Mouse (Mus musculus) hindbrain, postnatal 0 days (tissue): ENCODE results near the gene Tmem198b. TPM values are rescaled to one million over a fixed set of nuclear protein-coding genes. Genes with fewer than 3 reads are reported as not detected.

Experiments used
- ATAC-seq: fragments of 200-750 bp; cut with Nextera tagmentation; 2 replicates; pipeline ENCODE4 v1.8.0; 2017; ENCODE audit warnings: mild to moderate bottlenecking, moderate TSS enrichment, moderate library complexity
- DNase-seq: peaks from one replicate; pipeline ENCODE4 v3.0.0-alpha.2; 2015; ENCODE audit warnings: low spot score
- H3K27ac ChIP-seq: fragments of 300-500 bp; sonication (generic); 2 replicates; pipeline ENCODE4 v1.5.1; 2014; ENCODE audit warnings: mild to moderate bottlenecking
- H3K27me3 ChIP-seq: fragments of 300-500 bp; sonication (generic); 2 replicates; pipeline ENCODE4 v1.6.1; 2014; ENCODE audit warnings: low read length, mixed read lengths; ENCODE audit not compliant: insufficient read depth
- H3K36me3 ChIP-seq: fragments of 300-500 bp; sonication (generic); 2 replicates; pipeline ENCODE4 v1.6.1; 2014; ENCODE audit warnings: low read length, mixed read lengths; ENCODE audit not compliant: insufficient read depth
- H3K4me1 ChIP-seq: fragments of 300-500 bp; sonication (generic); 2 replicates; pipeline ENCODE4 v1.6.1; 2014; ENCODE audit warnings: antibody characterized with exemption, low read length, mixed read lengths; ENCODE audit not compliant: insufficient read depth
- H3K4me2 ChIP-seq: fragments of 300-500 bp; sonication (generic); 2 replicates; pipeline ENCODE4 v1.6.1; 2014; ENCODE audit warnings: low read depth, mild to moderate bottlenecking, low read length, moderate library complexity, mixed read lengths
- H3K4me3 ChIP-seq: fragments of 300-500 bp; sonication (generic); 2 replicates; pipeline ENCODE4 v1.5.1; 2014; ENCODE audit warnings: low read length
- H3K9ac ChIP-seq: fragments of 300-500 bp; sonication (generic); replicated peaks from 2 replicates; pipeline ENCODE4 v1.6.1; 2014; ENCODE audit warnings: mild to moderate bottlenecking, low read length, moderate library complexity, mixed read lengths
- H3K9me3 ChIP-seq: fragments of 300-500 bp; sonication (generic); 2 replicates; pipeline ENCODE4 v1.6.1; 2016; ENCODE audit warnings: low read length, mixed read lengths
- CTCF ChIP-seq: IDR thresholded peaks from 2 replicates; pipeline ENCODE4 v1.5.1; 2016; ENCODE audit warnings: antibody characterized with exemption, control low read depth, low read depth
- WGBS: fragments of 180-500 bp; shearing (Covaris S2); extraction: QIAGEN DNeasy Blood & Tissue Kit; methylation state at CpG from one replicate; pipeline ENCODE4 v1.1.7; 2014; 5-methylcytosine and 5-hydroxymethylcytosine counted together
- polyA plus RNA-seq: library from polyadenylated mRNA; unstranded; fragments of >200 nt; fragmentation: Nextera tagmentation; extraction: Ambion mirVana; gene quantifications from 2 replicates; pipeline ENCODE4 v1.2.1, GENCODE M21; 2015
- total RNA-seq: library from RNA; depleted of rRNA; stranded (reverse); fragments of >200 nt; gene quantifications from 2 replicates; pipeline ENCODE4 v1.2.3, GENCODE M21; 2014

The Tmem198b gene
- total and polyA plus RNA-seq, 2 experiments from 2014 or later, result 18.9 to 27.3 TPM

GRCm38 (mm10) chr10:128817033-128817432, 12.9 kb upstream of the Tmem198b start, which contains the start of gene Sarnp:
Gene Sarnp, plus strand, starts transcription at chr10:128817333.
- 89% methylated on average over 13 of the region's 13 CpGs for WGBS
- H3K4me3 ChIP-seq, result no peak within 1 kb of the TSS
- H3K27ac ChIP-seq, result no peak within 1 kb of the TSS
- no peaks in the 10 kb centered on the region for H3K4me1 ChIP-seq
- TF ChIP-seq CTCF, result no peak
- no peaks in the 10 kb centered on the region for H3K9me3 ChIP-seq
- DNase-seq (no peak), ATAC-seq (no peak)
- H3K27me3 ChIP-seq, result no peaks in the 10 kb centered on the region
- H3K9ac ChIP-seq, result no peak within 1 kb of the TSS
- no peak within 1 kb of the TSS for H3K4me2 ChIP-seq
- peaks cover 51% of the 10 kb centered on the region for H3K36me3 ChIP-seq

DNA sequence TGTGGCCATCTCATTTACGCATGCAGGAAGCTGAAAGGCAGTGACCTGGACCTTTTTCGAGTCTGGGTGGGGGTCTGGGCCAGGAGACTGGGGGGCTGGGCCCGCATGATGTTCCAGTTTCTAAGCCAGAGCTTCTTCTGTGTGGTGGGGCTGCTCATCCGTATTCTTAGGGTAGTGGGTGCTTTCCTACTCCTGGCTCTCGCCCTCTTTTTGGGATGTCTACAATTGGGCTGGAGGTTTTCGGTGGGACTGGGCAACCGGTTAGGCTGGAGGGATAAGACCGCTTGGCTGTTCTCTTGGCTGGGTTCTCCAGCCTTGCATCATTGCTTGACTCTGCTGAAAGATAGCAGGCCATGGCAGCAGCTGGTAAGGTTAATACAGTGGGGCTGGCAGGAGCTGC, 2.8 kb upstream of the Tmem198b start:
- Histone ChIP-seq H3K27me3 (no peaks in the 10 kb centered on the region), H3K9ac (peak overlapping the region; percentile 1; the same call in 1 of the 2 replicates), H3K4me3 (peak overlapping the region; percentile 84; the same call in 1 of the 2 replicates), H3K4me1 (peaks cover 41% of the 10 kb centered on the region), H3K27ac (no peak overlapping the region), H3K9me3 (no peaks in the 10 kb centered on the region), H3K4me2 (peak overlapping the region; percentile 92), H3K36me3 (no peaks in the 10 kb centered on the region)
- no peak for DNase-seq
- no peak for TF ChIP-seq CTCF
- no peak for ATAC-seq
- WGBS, result 88% methylated on average over 8 of the region's 8 CpGs

GRCm38 (mm10) chr10:128806086-128806485, 1.9 kb upstream of the Tmem198b start:
- no peaks in the 10 kb centered on the region for H3K27me3 ChIP-seq
- no peak for DNase-seq
- no peaks in the 10 kb centered on the region for H3K9me3 ChIP-seq
- peak overlapping the region; percentile 84 for H3K4me3 ChIP-seq
- no peak for ATAC-seq
- no peaks in the 10 kb centered on the region for H3K36me3 ChIP-seq
- H3K27ac ChIP-seq, result peak overlapping the region; percentile 98; the same call in 1 of the 2 replicates
- H3K9ac ChIP-seq, result peak overlapping the region; percentile 86
- H3K4me2 ChIP-seq, result peak overlapping the region; percentile 92
- peaks cover 41% of the 10 kb centered on the region for H3K4me1 ChIP-seq
- WGBS, result 57% methylated on average over 6 of the region's 6 CpGs
- no peak for TF ChIP-seq CTCF

DNA sequence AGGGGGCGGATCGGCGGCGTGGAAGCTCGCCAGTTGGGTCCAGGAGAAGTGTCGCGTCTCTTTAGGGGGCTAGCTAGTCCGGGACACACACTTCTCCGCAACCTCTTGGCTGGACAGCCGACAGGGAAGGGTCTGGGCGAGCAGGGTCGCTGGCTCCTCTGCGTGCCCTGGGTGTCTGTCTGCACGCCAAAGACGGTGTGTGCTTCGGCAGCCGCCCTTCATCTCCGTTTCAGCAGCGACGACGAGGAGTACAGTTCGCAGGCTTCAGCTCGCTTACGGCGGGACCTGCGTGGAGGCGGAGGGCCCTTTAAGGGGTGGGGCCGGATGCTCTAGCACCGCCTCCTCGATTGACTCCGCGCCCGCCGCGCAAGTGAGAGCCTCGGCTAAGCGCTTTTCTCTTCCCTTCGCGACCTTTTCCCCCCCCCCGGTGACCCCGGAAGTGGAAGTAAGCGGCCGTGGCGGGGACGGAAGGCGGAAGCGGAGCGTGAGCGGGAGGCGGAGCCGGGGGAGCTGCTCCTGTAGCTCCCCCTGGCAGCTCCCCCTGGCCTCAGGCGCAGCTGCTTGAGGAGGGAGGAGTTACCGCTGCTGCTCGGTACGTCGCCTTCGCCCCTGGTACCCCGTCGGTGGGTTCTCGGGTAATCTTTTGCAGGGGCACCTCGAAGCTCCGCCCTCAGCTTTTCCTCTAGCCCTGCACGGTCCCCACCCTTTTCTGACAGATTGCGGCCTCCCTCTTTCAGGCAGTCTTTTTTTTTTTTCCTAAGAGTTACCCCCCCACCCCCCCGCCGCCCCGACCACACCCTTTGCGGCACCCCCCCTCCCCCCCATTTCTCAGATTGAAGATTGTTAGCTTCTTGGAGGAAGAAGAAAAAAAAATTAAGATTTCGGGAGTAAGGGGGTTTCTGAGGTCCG, 1.2 kb upstream of the Tmem198b start:
- under 1% methylated on average over 63 of the region's 70 CpGs for WGBS

GRCm38 (mm10) chr10:128803771-128804270, 349 bp downstream of the Tmem198b start, which contains the start of gene Dnajc14:
Gene Dnajc14, plus strand, starts transcription at chr10:128804062.
- Histone ChIP-seq H3K27me3 (no peaks in the 10 kb centered on the region), H3K4me3 (peak within 1 kb of the TSS; percentile 84), H3K27ac (peak within 1 kb of the TSS; percentile 98), H3K4me2 (peak within 1 kb of the TSS; percentile 92), H3K9me3 (no peaks in the 10 kb centered on the region), H3K36me3 (peaks cover 4% of the 10 kb centered on the region; the same call in 1 of the 2 replicates), H3K4me1 (peaks cover 34% of the 10 kb centered on the region), H3K9ac (peak within 1 kb of the TSS; percentile 86)
- DNase-seq (peak; percentile 69), ATAC-seq (peak; percentile 31)
- TF ChIP-seq CTCF, result no peak
- 0% methylated on average over 14 of the region's 14 CpGs for WGBS

More for the DNA sequence above, 1.2 kb upstream of the Tmem198b start:
- ATAC-seq, result peak; percentile 94
- Histone ChIP-seq H3K9ac (peak overlapping the region; percentile 86), H3K9me3 (no peaks in the 10 kb centered on the region), H3K4me1 (peaks cover 41% of the 10 kb centered on the region), H3K27me3 (no peaks in the 10 kb centered on the region), H3K27ac (peak overlapping the region; percentile 98), H3K36me3 (peaks cover 2% of the 10 kb centered on the region; the same call in 1 of the 2 replicates), H3K4me2 (peak overlapping the region; percentile 92), H3K4me3 (peak overlapping the region; percentile 84)
- peak; percentile 46 for TF ChIP-seq CTCF
- DNase-seq, result peak; percentile 99

GRCm38 (mm10) chr10:128803361-128803760, 809 bp downstream of the Tmem198b start:
- TF ChIP-seq CTCF, result no peak
- Histone ChIP-seq H3K4me2 (peak overlapping the region; percentile 92), H3K27me3 (no peaks in the 10 kb centered on the region), H3K36me3 (peaks cover 4% of the 10 kb centered on the region; the same call in 1 of the 2 replicates), H3K9me3 (no peaks in the 10 kb centered on the region), H3K4me1 (peaks cover 29% of the 10 kb centered on the region), H3K4me3 (peak overlapping the region; percentile 84), H3K27ac (peak overlapping the region; percentile 98), H3K9ac (peak overlapping the region; percentile 86)
- ATAC-seq (no peak), DNase-seq (no peak)
- 9% methylated on average over 6 of the region's 6 CpGs for WGBS
